In genomic region chr1:172380066-172380465, GRCm38 (mm10) we compare ENCODE assay signal across 11 mouse cellular contexts. TPM values are rescaled to one million over a fixed set of nuclear protein-coding genes. Genes with fewer than 3 reads are reported as not detected.
DNase-seq lines count a peak whose midpoint lies in the region; ATAC-seq and TF ChIP-seq lines count a peak whose summit lies in the region.
"Had no signal": no experiment of that assay in that cellular context is flagged by ENCODE, and none has a peak within 500 bp of the region (broad histone marks: within the 10 kb centered on the region; RNA-seq: fewer than 3 reads in every experiment).

No protein-coding gene starts in this region.

- H3K9me3 ChIP-seq in hindbrain, embryonic 13.5 days, result no peaks in the 10 kb centered on the region
- H3K9me3 ChIP-seq in hindbrain, embryonic 10.5 days, result no peaks in the 10 kb centered on the region

- no peak for ATAC-seq in hindbrain, embryonic 13.5 days (ENCODE audit: low FRiP score)
- ATAC-seq: hindbrain, postnatal 0 days had no signal

- 0 out of 2 replicates have a peak overlapping the region, but pooled peaks have one; percentile 40 for H3K9ac ChIP-seq in hindbrain, embryonic 13.5 days

- H3K4me1 ChIP-seq in hindbrain, embryonic 13.5 days (replicated peaks), result peaks cover 40% of the 10 kb centered on the region
- peaks cover 25% of the 10 kb centered on the region for H3K4me1 ChIP-seq in hindbrain, embryonic 10.5 days (replicated peaks)
- peaks cover 14% of the 10 kb centered on the region; the same call in 1 of the 2 replicates for H3K4me1 ChIP-seq in kidney, adult 2 months (ENCODE audit: control insufficient read depth, insufficient read depth, low read length)

- peak; percentile 69 for DNase-seq in adrenal gland, postnatal 10 days
- no peak for DNase-seq in adrenal gland, adult 2 months
- DNase-seq in hindbrain, embryonic 10.5 days (ENCODE audit: low spot score), result no peak
- DNase-seq in kidney, adult 2 months, result peak; percentile 73
- DNase-seq in lung, postnatal 10 days, result peak; percentile 57
- no peak for DNase-seq in c-Kit-positive CD71-positive TER-119-positive erythroid progenitor cells, embryonic 14.5 days (ENCODE audit: low spot score)
- no peak for DNase-seq in layer of hippocampus, adult 11-12 months (ENCODE audit: low spot score)
- DNase-seq: layer of hippocampus, postnatal 36 days had no signal

- H3K27me3 ChIP-seq in hindbrain, embryonic 13.5 days, result no peaks in the 10 kb centered on the region
- H3K27me3 ChIP-seq in hindbrain, embryonic 10.5 days (ENCODE audit: insufficient read depth, poor library complexity, severe bottlenecking), result no peaks in the 10 kb centered on the region
- H3K27me3 ChIP-seq in kidney, adult 2 months (replicated peaks; ENCODE audit: control insufficient read depth, insufficient read depth, low read length), result no peaks in the 10 kb centered on the region

- H3K36me3 ChIP-seq in hindbrain, embryonic 13.5 days, result peaks cover 18% of the 10 kb centered on the region
- H3K36me3 ChIP-seq in hindbrain, embryonic 10.5 days, result peaks cover 52% of the 10 kb centered on the region
- H3K36me3 ChIP-seq in kidney, adult 2 months (ENCODE audit: control insufficient read depth, insufficient read depth, low read length), result no peaks in the 10 kb centered on the region; the same call in 1 of the 2 replicates

- TF ChIP-seq CTCF in kidney, adult 2 months (conservative IDR thresholded peaks at IDR 0.05; ENCODE audit: insufficient read depth, insufficient read length, low read depth, low read length), result no peak

- no peak overlapping the region for H3K4me3 ChIP-seq in hindbrain, embryonic 13.5 days
- H3K4me3 ChIP-seq in hindbrain, embryonic 10.5 days, result no peak overlapping the region
- H3K4me3 ChIP-seq in kidney, adult 2 months (ENCODE audit: insufficient read depth, low read depth, low read length), result no peak overlapping the region

- no peak for TF ChIP-seq POLR2A in kidney, adult 2 months (IDR thresholded peaks at IDR 0.05; ENCODE audit: low read depth, low read length)

- no peak overlapping the region for H3K4me2 ChIP-seq in hindbrain, embryonic 13.5 days

- 79% methylated on average over 10 of the region's 10 CpGs for WGBS in hindbrain, embryonic 13.5 days
- 89% methylated on average over 10 of the region's 10 CpGs for WGBS in hindbrain, embryonic 10.5 days
- WGBS in kidney, adult 2 months, result 34% methylated on average over 10 of the region's 10 CpGs

- no peak overlapping the region for H3K27ac ChIP-seq in hindbrain, embryonic 13.5 days
- H3K27ac ChIP-seq in hindbrain, embryonic 10.5 days, result no peak overlapping the region
- H3K27ac ChIP-seq in kidney, adult 2 months (ENCODE audit: insufficient read depth, low read depth, low read length), result no peak overlapping the region
- H3K27ac ChIP-seq: hindbrain, postnatal 0 days had no signal

RNA-seq across cellular contexts. Expression of gene Pigm, which starts 3.7 kb away (rescaled TPM):
- 10 to 100 TPM; 13.6 to 13.8 TPM for total RNA-seq in adrenal gland, postnatal 10 days (2021)
- total RNA-seq in adrenal gland, adult 2 months (2021), result 10 to 100 TPM in 1 of 2 experiments, 1 to 10 TPM in 1; 9.2 to 11.2 TPM
- 10.4 and 11.0 TPM in 2 replicates for polyA plus RNA-seq in adrenal gland, adult 2 months (2012; rRNA removed)
- 4.7 and 4.9 TPM in 2 replicates for polyA plus RNA-seq in hindbrain, embryonic 13.5 days (2015; fragmentation: Nextera tagmentation; extraction: Ambion mirVana)
- polyA plus RNA-seq in hindbrain, embryonic 10.5 days (2016; fragmentation: Nextera tagmentation; extraction: Ambion mirVana), result 8.7 and 10.5 TPM in 2 replicates
- 4.9 and 5.6 TPM in 2 replicates for polyA plus RNA-seq in kidney, adult 2 months (2012; rRNA removed)

RNA-seq across cellular contexts. Expression of gene Kcnj10, which starts 39.1 kb away (rescaled TPM):
- total RNA-seq in adrenal gland, postnatal 10 days (2021), result 1 to 10 TPM in 1 of 2 experiments, under 1 TPM in 1; 0.90 to 1.3 TPM
- 1 to 10 TPM; 1.0 to 1.1 TPM for total RNA-seq in adrenal gland, adult 2 months (2021)
- polyA plus RNA-seq in adrenal gland, adult 2 months (2012; rRNA removed), result 0.99 and 1.1 TPM in 2 replicates
- 1.6 and 1.7 TPM in 2 replicates for polyA plus RNA-seq in hindbrain, embryonic 13.5 days (2015; fragmentation: Nextera tagmentation; extraction: Ambion mirVana)
- 0.31 and 0.77 TPM in 2 replicates for polyA plus RNA-seq in hindbrain, embryonic 10.5 days (2016; fragmentation: Nextera tagmentation; extraction: Ambion mirVana)
- 17.0 and 17.1 TPM in 2 replicates for polyA plus RNA-seq in kidney, adult 2 months (2012; rRNA removed)

RNA-seq across cellular contexts. Expression of gene Kcnj9, which starts 50.9 kb away (rescaled TPM):
- total RNA-seq in adrenal gland, postnatal 10 days (2021), result under 1 TPM in 1 of 2 experiments, not detected in 1; 0.12 TPM
- total RNA-seq in adrenal gland, adult 2 months (2021), result under 1 TPM; 0.09 to 0.17 TPM
- polyA plus RNA-seq in adrenal gland, adult 2 months (2012; rRNA removed), result 0.67 and 0.85 TPM in 2 replicates
- 2.2 and 2.5 TPM in 2 replicates for polyA plus RNA-seq in hindbrain, embryonic 13.5 days (2015; fragmentation: Nextera tagmentation; extraction: Ambion mirVana)
- polyA plus RNA-seq in hindbrain, embryonic 10.5 days (2016; fragmentation: Nextera tagmentation; extraction: Ambion mirVana), result 0.11 and 0.71 TPM in 2 replicates
- polyA plus RNA-seq in kidney, adult 2 months (2012; rRNA removed), result 0.06 and 0.11 TPM in 2 replicates
- total RNA-seq: megakaryocyte, adult 5-6 weeks had no signal

Comparison
In these comparisons a context has a peak if more than half of its experiments do, and no peak if none do; other contexts are left out.
1. DNase-seq: peak in adrenal gland, postnatal 10 days (single experiment), kidney, adult 2 months (single experiment) and lung, postnatal 10 days (single experiment); none in adrenal gland, adult 2 months (single experiment), hindbrain, embryonic 10.5 days (single experiment), c-Kit-positive CD71-positive TER-119-positive erythroid progenitor cells, embryonic 14.5 days (single experiment) and layer of hippocampus, adult 11-12 months (single experiment).